Mouse (Mus musculus) ES-Bruce4 (cell line): ENCODE measurements around the gene Abce1.

Experiments used
- CTCF ChIP-seq: IDR thresholded peaks from one replicate; pipeline ENCODE4 v1.8.1; 2011; ENCODE audit warnings: low read depth, low read length
- POLR2A ChIP-seq: IDR thresholded peaks from one replicate; pipeline ENCODE4 v1.8.1; 2011; ENCODE audit warnings: low read length; ENCODE audit not compliant: insufficient read depth

DNA sequence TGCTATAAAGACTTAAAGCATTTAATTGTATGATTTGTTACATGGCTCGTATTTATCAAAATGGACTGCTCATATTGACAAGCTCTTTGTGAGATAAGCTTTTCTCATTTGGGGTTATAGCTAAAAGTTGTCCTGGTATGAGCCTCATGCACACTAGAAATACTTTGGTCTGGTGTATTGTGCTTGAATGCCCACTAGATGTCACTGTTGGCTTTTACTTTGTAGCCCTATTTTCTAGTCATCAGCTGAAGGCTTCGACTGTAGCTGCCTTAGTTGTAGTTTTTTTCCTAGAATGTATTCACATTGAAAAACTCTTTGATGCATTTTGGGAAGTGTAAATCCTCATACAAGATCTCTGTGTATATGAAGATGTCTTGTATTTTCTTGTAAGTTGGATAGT lies 22.8 kb upstream of the Abce1 start:
- no peak for TF ChIP-seq POLR2A
- TF ChIP-seq CTCF = peak; percentile 10
